Mouse (Mus musculus) heart, adult 10 weeks (tissue): ENCODE results near the gene Ppp1r7. TPM values are rescaled to one million over a fixed set of nuclear protein-coding genes. Genes with fewer than 3 reads are reported as not detected.

ENCODE experiments used
- polyA plus RNA-seq: library from polyadenylated mRNA; stranded (reverse); fragments of 350-450 nt; fragmentation: Illumina TruSeq; extraction: RNeasy Lipid Tissue Mini Kit (QIAGEN cat#74804); gene quantifications from one replicate; pipeline ENCODE4 v1.2.3, GENCODE M21; 2014; ENCODE audit warnings: low read depth, low replicate concordance

Gene Ppp1r7
- polyA plus RNA-seq, result 29.4 TPM

DNA sequence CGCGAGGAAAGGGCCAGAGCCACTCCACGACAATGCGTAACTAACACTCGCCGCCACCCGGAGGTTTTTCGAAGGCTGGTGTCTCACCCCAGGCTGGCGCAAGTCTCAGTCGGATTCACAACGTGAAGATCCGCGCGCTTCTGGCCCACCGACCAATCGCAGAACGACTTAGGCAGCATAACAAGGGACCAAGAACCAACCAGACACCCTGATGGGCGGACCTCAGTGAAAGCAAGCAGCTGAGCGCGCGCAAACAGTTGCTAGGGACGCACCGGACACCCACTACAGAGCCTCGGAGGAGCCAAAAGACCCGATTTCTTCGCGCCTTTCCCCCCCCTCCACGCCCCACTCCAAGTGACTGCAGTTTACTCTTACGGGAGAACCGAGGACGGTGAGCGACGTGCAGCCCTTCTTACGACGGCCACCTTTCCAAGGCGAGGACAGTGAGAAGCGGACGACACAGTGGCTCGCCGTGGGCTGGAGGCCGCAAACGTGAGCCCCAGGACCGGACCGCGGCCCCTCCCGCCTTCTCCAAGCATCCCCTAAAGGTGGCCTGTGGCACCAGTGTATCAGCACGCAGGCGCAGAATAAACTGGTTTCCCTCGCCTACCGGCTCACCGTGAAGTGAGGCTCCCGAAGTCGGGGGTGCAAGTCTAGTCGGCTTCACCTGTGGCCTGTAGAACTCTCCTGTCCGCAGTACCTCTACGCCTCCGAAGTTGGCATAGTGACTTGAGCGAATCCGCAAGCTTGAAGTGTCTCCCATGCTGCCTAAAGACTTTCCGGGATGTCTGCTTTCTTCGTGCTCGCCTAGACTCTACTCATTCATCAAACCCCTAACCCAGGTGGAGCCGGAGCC, at the start of gene Ppp1r7, which contains the start of gene Pask:
Ppp1r7 (plus strand) TSS at position 207 of the 856 bp plus-strand sequence.
Pask (minus strand) TSS at position 835 of the 856 bp plus-strand sequence.

DNA sequence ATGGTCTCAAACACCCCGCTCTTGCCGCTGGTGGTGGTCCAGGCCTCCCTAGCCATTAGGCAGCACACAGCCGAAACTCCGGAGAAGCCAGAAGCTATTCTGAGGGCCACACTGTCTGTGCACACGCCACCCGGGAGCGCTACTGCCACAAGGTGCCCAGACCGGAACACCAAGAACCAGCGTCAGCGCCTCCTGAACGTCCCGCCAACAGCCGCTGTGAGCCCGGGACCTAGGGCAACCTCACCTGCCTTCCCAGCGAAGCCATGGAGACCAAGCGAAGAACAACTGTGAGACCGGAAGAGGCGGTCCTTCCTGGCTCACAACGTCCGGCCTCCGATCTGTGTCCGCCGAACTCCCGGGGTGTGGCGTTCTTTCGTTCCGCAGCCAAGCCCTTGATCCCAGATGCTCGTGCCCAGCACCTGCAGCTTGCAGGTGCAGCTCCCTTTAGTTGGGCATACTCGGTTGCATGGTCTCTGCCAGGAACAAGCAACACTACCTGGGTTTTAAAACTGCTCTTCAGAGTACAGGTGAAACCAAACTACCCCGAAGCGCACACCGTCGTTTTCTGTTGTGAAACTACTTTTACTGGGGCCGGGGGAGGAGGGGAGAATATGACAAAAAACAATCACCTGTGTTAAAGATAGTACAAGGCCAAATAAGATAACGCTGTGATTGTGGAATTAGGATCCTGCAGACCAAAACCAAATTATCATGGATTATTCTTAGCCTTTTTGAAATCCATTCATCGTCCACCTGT, 36.9 kb upstream of the Ppp1r7 start, which contains the start of gene Mterf4:
Mterf4 (minus strand) TSS at position 335 of the 757 bp plus-strand sequence.

DNA sequence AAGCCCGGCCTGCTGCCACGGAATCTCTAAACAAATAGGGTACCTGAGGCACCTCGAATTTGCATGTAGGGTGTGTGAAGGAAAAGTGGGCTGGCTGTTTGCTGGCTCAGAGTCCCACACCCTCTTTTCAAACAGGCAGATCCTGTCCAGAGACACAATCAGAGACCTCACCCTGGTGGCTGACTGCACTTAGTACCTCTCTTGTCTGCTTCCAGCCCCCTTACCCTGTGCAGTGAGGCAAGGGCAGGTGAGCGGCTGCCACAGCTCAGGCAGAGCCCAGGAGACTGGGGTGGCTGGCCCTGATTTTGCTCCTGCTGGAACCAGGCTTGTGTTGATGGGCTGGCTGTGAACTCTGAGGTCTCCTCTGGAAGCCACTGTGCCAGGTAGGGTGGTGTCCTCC, 31.0 kb downstream of the Ppp1r7 start, which contains the start of gene Ano7:
Ano7 (plus strand) TSS at position 266 of the 400 bp plus-strand sequence.

Other genes starting within 250 kb of the Ppp1r7 start
- gene Kif1a, start 240.9 kb upstream of the Ppp1r7 start, polyA plus RNA-seq, result 2.0 TPM
- not detected for gene Agxt, start 207.6 kb upstream of the Ppp1r7 start, polyA plus RNA-seq
- not detected for gene 2310007B03Rik, start 181.9 kb upstream of the Ppp1r7 start, polyA plus RNA-seq
- gene Crocc2, start 174.1 kb upstream of the Ppp1r7 start, polyA plus RNA-seq, result 0.05 TPM
- gene Sned1, start 107.0 kb upstream of the Ppp1r7 start, polyA plus RNA-seq, result 19.0 TPM
- 21.4 TPM for gene Mterf4, start 36.9 kb upstream of the Ppp1r7 start, polyA plus RNA-seq
- 0.26 TPM for gene Pask, start 628 bp downstream of the Ppp1r7 start, polyA plus RNA-seq
- gene Ano7, start 31.1 kb downstream of the Ppp1r7 start, polyA plus RNA-seq, result not detected
- 267 TPM for gene Hdlbp, start 136.0 kb downstream of the Ppp1r7 start, polyA plus RNA-seq
- gene Farp2, start 169.2 kb downstream of the Ppp1r7 start, polyA plus RNA-seq, result 10.2 TPM